Mouse (Mus musculus) ovary, postnatal 36 days (tissue): Measurements from ENCODE around the gene Zfp385b.

ENCODE experiments used
- DNase-seq: peaks from one replicate; pipeline ENCODE4 v3.0.0; 2022; ENCODE audit warnings: low spot score, mixed read lengths

Gene Zfp385b

DNA sequence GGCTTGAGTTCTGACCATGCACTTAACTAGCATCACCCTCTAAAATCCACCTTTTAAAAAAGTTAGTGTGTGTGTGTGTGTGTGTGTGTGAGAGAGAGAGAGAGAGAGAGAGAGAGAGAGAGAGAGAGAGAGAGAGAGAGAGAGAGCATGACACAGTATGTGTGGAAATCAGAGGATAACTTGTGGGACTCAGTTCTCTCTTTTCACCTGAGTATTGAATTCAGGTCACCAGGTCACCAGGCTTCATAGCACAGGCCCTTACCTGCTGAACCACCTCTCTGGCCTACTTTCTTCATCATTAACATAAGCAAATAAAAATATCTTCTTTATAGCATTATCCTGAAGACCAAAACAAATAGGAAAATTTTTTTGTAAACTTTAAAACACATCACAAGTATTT, at the start of gene Zfp385b:
Gene Zfp385b, minus strand, starts transcription at position 101 of the 400 bp plus-strand sequence.
- no peak for DNase-seq

DNA sequence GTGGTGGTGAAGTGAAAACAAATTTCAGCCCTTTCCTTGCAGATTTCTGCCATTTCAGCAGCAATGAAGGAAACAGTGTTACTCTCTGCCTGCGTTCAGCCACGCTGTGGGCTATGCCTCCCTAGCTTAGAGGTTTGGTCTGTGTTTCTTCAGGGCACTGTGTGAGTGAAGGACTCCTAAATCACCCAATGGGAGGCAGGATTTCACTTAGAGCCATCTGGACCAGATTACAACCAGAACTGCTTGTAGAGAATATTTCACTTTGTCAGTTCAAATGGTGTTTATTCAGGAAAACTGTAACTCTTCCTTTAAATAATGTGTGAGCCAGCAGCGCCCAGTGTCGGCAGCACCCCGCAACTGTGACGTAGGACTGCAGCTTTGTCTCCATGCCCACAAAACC, 44.5 kb upstream of the Zfp385b start:
- DNase-seq = no peak

DNA sequence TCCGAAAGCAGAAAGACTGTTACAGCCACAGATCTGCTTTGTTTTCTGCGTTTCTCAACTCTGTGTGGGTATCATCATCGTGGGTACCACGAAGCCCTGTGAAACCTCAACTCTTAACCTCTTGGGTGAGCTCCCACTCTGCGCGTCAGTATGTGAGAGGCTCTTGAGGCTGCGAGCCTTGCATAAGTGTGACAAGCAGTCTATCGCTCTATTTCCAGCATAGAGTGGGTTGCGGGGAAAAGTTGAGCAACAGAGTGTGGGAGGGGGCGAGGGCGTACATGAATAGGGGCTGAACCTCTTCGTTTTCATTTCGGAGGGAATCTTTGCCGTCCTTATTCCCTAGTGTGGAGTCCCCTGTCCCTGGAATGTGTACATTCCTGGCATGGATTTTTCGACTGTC, 44.1 kb upstream of the Zfp385b start:
- DNase-seq = peak; percentile 9

DNA sequence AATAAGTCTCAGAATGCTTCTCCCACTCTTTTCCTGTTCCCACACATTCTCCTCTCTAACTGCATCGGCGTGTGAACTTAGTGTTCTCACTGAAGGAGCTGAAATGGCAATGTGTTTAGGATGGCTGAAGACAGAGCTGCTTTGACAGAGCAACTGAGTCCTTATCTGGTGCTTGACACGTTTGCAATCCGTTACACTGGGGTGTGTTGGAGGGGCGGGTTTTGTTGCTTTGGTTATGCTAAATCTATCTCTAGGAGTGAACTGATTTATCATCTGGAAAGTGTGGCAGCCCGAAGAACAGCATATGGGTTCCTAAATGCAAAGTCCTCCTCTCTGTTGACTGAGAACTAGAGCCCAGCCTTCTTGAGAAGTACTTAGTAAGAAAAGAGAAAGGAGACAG, 22.0 kb upstream of the Zfp385b start:
- no peak for DNase-seq

DNA sequence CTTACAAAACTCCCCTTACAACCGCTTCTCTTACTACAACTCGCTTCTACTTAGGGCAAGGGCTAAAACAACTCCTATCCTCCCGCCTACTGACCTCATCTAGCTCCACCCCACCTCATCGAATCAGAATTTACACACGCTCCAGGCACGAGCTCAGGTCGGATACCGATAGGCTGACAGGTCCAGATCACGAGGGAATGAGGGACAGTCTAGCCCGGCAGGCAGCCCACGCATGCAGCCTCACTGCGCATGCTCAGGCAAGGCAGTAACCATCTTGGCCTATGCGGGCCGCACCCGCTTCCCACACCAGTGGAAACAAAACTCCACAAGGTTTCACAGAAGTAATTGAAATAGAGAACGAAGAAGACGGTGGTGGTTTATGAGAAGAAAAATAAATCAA, 20.1 kb upstream of the Zfp385b start:
- DNase-seq = no peak

DNA sequence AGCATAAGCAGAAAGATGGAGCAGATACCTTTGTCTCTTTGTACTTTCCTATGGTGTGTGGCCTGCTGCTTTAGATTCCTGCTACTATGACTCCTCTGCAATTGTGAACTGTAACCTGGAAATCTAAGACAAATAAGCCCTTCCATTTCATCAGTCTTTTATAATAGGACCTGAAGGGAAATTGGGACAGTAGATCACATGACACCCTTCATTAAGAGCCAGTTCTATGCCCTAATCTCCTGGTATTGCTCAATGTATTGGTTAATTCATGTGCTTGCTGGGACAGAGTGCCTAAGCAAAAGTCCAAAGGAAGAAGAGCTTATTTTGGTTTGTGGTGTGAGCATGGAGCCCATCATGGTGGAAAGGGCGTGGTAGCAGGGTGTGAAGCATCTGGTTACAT, 19.2 kb upstream of the Zfp385b start:
- no peak for DNase-seq

DNA sequence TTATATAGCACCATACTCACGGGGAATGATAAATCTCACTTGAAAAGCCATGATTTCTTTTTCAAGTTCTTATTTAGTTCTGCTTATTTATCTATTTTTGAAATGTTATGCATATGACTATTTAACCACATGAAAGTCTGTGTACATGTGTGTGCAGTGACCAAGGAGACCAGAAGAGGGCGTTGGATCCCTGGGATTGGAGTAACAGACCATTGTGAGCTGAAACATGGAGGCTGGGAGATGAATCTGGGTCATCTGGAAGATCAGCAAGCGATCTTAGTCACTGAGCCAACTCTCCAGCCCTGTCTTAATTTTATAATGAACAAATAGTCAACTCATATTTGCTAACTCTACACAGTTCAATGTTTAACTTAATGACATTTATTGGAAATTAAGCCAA, 16.3 kb upstream of the Zfp385b start:
- DNase-seq = no peak

DNA sequence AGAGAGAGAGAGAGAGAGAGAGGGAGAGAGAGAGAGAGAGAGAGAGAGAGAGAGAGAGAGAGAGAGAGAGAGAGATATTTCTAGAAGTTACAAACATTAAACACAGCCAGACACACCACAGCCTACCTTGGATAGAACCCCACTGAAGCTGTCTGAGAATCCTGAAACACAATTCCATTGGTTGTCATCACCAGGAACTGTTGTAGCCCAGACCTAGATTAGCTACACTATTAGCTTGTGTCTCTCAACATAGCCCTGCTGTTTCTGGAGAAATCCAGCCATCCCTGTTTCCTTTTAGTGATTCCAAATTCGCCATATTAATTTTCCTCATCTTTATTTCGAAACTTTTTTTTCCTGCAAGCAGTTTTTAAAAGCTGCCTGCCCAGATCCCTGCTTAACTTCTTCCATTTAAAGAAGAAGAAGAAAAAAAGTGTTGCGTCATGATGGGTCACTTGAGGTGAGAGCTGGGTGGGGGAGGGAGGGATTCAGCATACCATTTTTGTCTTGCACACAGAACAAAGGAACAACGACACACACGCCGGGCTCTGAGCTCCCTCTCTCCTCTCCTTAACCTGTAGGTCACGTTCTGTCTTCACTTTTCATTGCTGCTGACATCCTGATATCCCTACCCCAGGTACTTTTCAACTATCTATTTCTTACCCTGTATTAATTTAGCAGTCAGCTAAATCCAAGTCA, 6.8 kb upstream of the Zfp385b start:
- no peak for DNase-seq

DNA sequence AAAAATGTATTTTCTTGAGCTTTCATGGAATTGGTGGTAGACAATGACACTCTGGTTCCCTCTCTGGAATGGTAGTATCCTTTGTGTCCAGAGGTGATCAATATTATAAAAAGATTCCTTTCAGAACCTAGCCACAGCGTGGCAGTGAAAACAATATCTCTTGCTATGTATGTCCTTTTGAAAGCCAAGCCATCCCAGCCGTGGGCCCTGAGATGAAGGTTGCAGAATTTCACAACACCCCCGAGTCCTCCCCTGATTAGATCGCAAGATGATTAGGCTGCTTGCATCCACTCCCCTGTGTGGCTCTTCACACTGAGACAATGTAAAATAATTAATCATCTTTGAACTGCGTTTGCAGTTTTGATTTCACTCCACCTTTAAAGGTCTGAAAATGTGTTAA, 3.6 kb upstream of the Zfp385b start:
- DNase-seq = no peak

DNA sequence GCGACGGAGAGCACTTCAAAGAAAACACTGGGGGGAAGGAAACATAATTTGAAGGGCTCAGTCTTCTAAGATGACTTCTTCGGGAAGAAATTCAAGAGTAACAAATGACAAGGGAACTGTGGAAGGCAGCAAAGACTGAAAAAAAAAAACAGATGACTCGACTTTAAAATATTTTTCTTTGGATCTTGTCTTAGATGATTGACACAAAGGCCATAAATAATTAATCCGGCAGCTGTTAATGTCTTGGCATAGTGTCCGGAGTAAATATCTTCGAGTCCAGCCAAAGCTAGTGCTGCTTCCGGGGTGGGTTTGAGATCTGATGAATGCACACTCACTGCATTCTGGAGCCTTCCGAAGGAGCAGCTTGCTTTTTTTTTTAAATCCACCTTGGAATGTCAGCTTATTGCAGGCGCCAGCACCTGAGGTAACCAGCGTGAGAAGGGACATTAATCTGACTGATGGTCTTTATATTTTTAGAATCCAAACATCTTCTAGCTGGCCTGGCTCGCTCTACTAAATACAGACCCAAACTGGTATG, 2.0 kb downstream of the Zfp385b start:
- DNase-seq = no peak

DNA sequence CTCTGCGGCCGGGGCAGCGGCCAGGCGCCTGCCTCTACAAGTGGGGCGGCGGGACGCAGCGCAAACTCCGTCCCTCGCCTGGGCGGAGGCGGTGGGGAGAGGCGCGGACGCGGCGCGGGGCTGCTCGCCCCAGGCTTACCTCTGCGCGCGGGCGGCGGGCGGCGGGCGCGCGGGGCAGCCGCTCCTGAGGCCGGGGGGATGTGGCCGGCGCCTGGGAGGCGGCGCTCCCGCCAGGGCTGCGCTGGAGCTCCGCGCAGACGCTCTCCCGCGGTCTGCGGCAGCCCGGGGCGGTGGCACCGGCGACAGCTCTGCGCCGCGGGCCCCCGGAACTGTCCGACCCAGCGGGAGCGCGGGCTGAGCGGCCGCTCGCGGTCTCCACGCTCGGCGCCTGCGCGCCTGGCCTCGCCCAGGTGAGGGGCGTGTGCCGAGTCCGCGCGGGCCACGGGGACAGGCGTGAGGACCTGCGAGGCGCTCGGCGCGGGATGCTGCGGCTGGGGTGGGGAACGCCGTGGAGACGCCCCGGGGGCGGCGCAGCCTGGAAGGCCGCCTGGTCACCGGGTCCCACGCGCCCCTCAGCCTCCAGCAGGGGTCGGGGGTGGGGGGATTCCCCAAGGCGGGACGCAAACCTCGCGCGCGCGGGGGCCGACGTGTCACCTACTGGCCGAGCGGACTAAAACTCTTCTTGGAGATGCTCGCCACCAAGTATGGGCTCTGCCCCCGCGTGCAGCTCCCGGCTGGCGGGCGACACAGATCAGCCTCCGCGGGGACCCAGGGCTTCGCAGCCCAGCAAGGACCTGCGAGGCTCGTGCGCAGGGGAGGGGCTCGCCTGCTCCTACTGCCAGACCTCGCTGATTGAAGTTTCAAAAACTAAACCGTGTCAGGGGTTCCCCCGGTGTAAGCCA, 2.8 kb downstream of the Zfp385b start:
- peak; percentile 43 for DNase-seq

DNA sequence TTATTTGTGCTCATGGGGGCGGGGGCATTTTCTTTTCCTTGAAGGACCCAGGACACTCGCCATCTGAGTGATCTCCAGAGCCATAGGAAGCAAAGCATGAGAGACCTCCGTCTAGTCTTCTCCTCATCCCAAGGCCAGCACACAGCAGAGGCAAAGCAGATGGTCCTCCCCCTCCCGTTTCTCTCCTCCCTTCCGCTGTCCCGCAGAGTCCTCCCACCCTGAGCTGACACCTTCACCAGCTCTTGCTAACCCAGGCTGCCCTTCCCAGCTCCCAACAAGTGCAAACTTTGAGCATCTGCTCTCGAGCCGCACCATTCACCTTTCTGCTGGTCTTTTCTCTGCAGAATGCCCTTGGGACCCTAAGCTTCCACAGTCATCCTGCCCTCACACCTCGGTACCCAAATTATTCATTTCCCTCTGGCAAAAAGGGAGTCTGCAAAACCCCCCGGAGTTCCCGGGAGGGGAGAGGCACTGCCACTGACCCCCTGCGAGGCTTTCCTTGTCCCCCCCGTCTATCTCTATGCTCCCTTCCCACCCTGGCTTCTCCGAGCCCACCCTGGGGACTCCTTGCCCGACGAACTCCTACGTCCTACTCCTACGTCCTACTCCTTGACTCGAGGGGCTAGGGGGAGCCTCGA, 3.5 kb downstream of the Zfp385b start:
- DNase-seq = no peak

DNA sequence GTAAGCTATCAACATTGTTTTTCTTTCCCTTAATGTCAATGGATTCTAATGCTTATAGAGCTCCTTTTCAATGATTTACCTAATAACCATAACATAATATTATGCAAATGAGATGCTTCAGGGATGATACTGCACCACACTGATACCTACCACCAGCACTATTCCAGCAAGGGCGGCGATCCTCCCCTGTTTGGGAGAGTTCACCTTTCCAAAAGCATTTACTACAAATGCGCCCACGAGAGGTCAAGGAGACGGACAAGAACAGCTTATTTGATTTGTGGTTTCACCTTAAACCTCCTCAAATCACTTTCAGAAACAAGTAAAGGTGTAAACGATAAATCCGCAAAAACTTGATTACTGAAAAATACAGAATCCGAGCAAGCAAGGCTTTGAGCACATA, 4.5 kb downstream of the Zfp385b start:
- DNase-seq = no peak

DNA sequence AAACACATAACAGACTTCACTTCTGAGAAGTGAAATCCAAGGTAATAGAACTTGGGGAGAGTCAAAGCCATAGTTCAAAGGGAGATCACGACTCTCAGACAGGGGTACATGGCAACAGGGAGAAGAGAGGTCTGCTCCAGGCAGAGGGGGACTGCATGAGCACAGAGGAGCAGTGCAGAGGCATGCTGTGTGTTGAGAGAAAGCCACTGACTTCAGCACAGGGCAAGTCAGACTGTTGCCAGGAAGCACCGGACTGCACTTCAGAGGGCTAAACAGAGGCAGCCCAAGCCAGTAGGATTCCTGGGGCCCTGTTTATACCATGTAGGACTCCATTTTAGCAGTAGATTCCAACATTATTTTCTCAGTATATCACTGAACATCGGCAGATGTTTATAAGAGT, 6.4 kb downstream of the Zfp385b start:
- DNase-seq = no peak

DNA sequence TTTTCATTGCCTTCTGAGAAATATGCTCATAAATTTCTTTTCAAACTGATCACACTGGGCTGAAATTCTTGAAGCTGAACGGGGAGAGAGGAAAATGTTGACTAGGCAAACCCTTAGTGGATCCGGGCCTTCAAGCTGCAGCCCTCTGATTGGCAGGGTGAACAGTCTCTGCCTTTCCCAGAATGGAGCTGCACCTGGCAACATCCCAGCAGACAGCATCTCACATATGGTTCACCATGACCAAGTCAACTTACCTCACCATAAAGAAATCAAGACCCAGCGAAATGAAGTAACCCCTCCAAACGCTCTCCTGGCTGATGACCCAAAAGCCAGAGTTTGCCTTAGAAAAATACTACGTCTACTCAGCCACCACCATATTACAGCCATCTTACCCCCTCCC, 8.7 kb downstream of the Zfp385b start:
- DNase-seq = no peak

DNA sequence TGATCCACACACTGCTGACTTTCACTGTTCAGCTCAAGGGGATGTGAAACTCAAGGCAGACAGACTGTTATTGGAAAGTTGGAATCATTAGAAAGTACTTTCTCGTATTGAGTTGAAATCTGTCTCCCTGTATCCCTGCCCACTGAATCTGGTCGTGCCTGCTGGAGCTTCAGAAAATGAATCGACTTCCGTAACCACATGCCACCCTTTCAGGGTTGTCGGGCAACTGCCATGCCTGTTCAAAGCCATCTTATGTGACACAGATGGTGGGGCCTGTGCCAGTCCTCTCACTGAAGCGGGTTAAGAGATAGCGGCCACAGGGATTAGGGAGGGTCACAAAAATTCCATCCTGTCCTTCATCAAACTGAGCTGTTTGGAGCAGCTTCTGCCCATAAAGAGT, 14.7 kb downstream of the Zfp385b start:
- no peak for DNase-seq

DNA sequence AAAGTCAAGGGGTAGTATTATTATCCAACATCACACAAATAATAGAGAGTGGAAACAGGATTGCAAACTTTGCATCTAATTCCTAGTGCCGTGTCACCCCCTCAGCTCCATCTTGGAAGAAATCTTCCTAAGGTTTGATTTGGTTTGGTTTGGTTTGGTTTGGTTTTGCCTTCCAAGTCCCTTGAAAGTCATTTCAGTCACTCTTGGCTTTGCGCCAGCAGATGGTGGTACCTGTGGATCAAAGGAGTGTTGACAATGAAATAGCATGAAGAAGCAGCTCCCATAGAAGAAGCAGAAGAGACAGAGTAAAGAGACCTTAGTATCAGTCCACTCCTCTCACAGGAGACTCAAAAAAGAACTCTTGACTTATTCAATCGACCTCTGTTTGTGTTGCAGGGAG, 17.1 kb downstream of the Zfp385b start:
- DNase-seq = no peak

DNA sequence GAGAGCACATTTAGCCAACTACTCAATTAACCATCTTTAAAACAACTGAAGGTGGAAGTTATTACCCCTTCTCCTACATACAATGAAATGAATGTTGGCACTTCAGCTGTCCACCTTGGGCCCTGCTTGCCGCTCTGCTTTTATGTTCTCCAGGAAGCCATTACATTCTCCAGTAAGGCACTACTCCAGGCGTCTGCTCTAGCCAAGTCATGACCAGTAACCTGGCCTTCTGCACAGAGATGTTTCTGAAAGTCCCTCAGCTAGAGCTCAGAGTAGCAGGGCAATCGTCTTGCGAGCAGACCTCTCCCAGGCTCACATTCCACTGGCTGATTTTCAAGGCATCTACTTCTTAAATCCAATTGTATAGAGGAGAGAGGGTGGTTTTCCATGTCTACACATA, 18.0 kb downstream of the Zfp385b start:
- no peak for DNase-seq

DNA sequence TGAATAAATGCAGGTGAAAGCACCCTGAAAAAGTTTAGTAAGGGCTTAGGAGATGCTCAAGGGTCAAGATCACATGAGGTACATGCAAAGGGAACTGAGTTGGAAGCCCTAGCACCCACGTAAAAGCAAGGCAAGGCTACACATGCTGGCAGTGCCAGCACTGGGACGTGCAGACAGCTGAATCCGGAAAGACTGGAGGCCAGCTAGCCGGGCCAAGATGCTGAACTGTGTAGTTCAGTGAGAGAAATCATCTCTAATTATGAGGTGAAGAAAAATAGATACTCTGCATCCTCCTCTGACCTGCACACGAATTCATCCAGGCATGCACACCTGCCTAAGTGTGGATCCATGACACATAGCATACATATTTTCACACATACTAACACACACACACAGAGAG, 18.4 kb downstream of the Zfp385b start:
- DNase-seq = no peak

DNA sequence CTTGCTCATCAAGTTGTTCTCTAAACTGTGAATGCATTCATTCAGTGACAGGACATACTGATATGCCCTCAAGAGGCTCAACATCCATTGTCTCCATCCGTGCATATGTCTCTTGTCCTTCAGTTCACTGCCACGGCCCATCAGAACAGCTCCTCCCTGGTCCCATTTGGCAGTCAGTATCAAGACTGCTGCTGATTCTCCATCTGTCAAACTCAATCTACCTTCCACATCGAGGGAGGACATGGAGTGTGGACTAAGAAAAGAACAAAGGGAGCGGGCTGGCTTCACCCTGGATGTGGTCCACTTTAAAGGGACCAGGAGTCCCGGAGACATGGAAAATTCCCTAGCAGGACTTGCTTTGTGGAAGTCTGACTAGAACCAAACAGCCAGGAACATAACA, 22.2 kb downstream of the Zfp385b start:
- DNase-seq = no peak

DNA sequence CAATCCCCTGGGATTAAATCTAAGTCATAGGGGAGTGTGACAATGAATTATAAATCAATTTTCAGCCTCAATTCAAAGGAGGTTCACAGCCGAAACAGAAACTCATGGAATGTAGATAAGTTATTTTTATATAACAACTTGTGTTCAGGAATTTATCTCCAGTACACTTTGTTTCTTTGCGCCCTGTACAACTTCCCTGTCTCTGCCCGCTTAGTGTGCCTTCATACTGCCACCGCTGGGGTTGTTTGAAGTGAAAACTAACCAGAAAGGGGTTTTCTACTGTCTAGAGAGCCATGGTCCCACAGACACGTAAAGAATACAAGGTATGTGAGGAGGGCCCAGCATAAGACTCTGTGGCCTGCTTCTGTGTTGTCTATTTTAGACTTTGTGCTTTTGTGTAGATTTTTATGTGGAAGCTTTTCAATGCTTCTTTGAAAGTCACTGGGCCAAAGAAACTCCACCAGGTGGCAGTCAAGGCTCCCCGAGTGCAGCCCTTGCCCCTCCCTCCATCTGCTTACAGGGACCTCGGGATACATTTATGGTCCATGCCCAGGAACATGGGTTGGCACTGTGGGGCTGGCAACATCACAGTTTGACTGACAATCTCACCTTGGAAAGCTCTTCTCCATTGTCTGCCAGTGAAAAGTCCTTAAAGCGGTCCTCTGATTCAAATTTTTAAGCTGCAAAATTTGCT, 23.4 kb downstream of the Zfp385b start:
- peak; percentile 33 for DNase-seq

DNA sequence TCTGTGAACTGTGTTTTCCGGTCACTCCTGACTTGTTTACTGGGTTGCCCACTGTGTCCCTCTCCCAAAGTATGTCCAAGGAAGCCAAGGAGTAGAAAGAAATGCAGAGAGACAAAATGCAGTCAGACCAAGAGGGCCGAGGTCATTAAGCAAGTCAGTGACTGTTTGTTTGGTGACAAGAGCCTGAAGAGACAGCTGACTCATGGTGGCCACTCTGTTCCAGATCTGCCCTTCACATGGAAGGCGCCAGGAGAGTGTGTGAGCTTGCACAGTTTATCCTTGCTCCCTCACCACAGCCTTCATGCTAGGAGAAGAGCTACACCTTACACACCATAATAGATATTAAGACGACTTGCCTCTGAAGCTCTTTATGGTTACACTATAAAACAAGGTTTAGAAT, 28.6 kb downstream of the Zfp385b start:
- no peak for DNase-seq
